Mouse (Mus musculus) retina, postnatal 1 day (tissue): Measurements from ENCODE around the gene Olfr524.

Experiments used
- DNase-seq: peaks from one replicate; pipeline ENCODE4 v3.0.0-alpha.2; 2012

Olfr524 gene

GRCm38 (mm10) chr7:140184206-140184605 is 21.6 kb downstream of the Olfr524 start:
- no peak for DNase-seq

- DNase-seq = no peak
Observed at GRCm38 (mm10) chr7:140180692-140181091, 25.1 kb downstream of the Olfr524 start.

- no peak for DNase-seq
Observed at GRCm38 (mm10) chr7:140179176-140179575, 26.6 kb downstream of the Olfr524 start.

DNA sequence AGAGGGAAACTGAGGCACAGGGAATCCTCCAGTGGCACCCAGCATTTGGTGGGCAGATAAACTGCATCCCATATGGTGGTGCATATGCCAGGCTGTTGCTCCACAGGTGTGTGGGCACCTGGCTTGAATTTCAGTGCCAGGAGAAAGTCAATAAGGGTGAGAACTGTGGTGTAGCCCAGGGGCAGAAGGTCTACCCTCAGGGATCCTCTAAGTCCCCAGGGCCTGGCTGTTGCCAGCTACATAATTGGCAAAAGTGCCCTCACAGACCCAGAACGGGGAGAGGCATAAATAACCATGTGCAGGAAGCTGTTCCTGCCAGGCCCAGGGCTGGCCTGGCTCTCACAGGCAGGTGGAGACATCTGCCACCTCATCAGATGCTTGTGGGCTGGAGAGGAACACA is 32.8 kb downstream of the Olfr524 start, which contains the start of gene Olfr523:
Gene Olfr523, plus strand, starts transcription at position 282 of the 400 bp plus-strand sequence.
- DNase-seq = no peak

GRCm38 (mm10) chr7:140170863-140171262 is 34.9 kb downstream of the Olfr524 start:
- DNase-seq = no peak

- no peak for DNase-seq
Observed at GRCm38 (mm10) chr7:140169386-140169785, 36.4 kb downstream of the Olfr524 start.

DNA sequence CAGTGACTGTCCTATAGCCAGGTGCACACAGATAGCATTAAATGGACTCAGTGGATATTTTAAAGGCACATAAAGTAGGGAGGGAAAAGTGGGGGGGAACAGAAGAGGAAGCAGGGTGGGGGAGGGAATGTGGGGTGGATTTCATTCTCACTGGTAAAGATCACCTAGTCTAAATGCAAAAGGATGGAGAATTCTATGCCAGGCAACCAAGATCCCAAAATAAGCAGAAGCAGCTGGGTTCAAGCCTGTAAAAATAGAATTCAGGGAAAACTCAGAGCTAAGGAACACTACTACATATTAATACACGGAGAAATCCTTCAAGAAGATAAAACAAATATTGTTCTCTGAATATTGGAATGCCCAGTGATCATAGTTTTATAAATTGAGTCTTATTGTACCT is 37.8 kb downstream of the Olfr524 start:
- DNase-seq = no peak

DNA sequence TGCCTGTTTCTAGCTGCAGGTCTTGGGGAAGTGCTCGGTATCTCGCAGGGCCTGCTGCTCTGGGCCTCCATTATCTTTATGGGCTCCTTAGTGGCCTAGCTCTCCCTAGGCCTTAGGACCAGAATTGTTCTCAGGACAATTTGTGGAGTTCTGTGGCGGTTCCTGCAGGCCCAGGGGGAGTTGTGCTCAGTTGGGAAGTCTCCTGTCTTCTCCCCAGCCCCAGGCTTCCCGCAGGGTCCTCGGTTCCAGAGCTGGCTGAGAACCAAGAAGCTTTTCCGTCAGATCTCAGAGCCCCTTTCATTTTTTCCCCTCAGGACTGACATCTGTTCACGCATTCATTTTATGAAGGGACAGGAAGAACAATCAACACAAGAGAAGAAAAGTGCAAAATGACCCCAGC is 41.1 kb downstream of the Olfr524 start, which contains the start of gene Olfr522:
Gene Olfr522, minus strand, starts transcription at position 101 of the 400 bp plus-strand sequence.
- no peak for DNase-seq

DNA sequence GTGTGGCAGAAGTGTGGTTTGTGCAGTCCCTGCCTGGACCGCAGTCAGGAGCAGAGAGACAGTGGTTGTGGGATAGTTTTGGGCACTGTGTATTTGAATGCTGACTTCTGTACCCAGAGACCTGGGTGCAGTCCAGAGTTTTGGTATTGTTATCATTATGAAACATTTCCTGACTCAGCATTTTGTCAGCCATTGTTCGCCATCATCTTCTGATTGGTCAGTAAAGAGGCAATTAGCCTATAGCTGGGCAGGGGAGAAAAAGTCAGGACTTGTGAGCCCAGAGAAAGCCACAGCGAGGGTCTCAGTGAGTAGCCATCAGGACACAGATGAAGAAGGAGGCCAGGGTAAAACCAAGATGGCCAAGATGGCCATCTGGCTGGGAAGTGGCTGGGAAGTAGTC is 45.4 kb downstream of the Olfr524 start:
- no peak for DNase-seq

DNA sequence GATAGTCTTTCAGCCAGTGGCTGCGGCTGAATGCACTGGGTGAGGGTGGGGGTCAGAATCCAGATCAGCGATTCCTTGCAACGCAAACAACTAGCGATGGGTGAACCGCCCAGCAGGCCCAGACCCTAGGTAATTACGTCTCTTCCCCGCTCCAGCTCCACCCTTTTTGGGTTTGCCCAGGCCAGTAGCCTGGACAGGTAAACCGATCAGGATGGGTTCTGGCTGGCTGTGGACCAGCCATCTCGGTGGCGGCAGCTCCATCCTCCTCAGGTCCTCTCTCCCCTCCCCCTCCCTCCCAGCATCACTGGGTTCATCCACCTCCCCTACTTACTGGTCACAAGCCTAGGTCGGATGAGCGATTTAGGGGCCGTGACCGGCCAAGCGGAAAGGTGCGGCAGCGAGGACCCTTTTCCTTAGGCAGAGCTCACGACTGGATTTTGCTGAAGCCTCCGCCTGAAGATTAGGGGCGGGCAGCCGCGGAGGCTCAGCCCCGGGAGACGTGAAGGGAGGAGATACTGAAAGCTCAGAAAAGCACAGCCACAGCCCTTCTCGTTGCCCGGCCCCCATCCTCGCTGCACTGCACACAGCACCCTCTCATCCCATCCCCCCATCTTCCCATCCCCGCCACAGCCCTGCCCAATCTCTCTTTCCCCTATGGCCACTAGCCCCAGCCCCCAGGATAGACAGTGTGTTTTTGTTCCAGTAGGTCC is 51.4 kb downstream of the Olfr524 start, which contains the start of gene Sprn:
Gene Sprn, minus strand, starts transcription at position 660 of the 710 bp plus-strand sequence.
- DNase-seq = peak; percentile 64

DNA sequence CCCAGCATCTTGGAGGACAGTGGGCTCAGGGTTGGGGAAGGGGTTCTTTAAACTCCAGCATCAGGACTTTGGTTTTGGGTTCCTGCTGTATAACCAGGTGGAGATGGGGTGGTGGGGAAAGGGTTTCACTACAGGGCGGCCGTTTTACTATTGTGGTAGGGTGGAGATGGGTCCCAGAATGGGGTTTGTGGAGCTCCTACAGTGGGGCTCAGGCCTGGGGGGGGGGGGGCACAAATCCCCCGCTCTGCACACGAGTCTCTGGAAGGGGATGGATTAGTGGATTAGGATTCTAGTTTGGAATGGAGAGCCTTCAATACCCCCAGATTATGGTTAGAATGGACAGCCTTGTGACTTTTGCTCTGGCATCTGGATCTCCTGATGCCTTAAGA is 51.9 kb downstream of the Olfr524 start:
- DNase-seq = no peak

GRCm38 (mm10) chr7:140153383-140153782 is 52.4 kb downstream of the Olfr524 start:
- DNase-seq = peak; percentile 66
